In the genomic region with DNA sequence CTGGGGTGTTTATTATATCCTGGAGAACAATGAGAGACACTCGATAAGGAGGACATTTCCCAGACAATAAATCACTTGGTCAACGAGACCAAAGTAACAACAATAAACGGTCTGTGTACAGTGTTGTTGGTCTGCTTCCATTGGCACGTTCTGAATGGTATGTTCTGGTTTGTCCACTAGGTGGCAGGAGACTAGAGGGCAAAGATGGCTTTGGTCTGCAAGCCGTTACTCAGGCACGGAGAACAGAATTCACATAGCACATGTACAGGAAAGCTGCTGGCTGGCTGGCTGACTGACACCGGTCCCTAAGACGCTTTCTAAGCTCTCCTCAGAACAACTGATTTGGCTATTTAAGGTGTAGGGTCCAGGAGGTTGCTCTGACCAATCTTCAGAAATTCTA, we compare ENCODE assay signal across 8 mouse cellular contexts.
A peak's percentile ranks its signal among the peaks of the same experiment; 100 is the strongest.
DNase-seq lines count a peak whose midpoint lies in the region; ATAC-seq and TF ChIP-seq lines count a peak whose summit lies in the region.

No protein-coding gene starts in this region.

- H3K27me3 ChIP-seq in forebrain, embryonic 11.5 days (ENCODE audit: control insufficient read depth, insufficient read depth, low read length) = no peaks in the 10 kb centered on the region
- no peaks in the 10 kb centered on the region for H3K27me3 ChIP-seq in thymus, adult 2 months (ENCODE audit: control insufficient read depth, insufficient read depth, low read length)

- intact Hi-C loops in left cerebral cortex, postnatal 4 days (cut with DNase I) = loop anchor here (5.0 to 10.0 kb wide), 2 partner anchors 50 to 122 kb away; no protein-coding TSS in a partner anchor

- no peaks in the 10 kb centered on the region for H3K9me3 ChIP-seq in forebrain, embryonic 11.5 days (ENCODE audit: control insufficient read depth, low read length)

- ATAC-seq in forebrain, embryonic 11.5 days (replicated peaks; ENCODE audit: low FRiP score) = 0 out of 2 replicates have a peak, but pooled peaks have one; percentile 63
- ATAC-seq in monocyte, adult 5-6 weeks (replicated peaks; ENCODE audit: insufficient number of reproducible peaks, low FRiP score, low TSS enrichment, poor library complexity, severe bottlenecking) = peak; percentile 83

- H3K4me3 ChIP-seq in forebrain, embryonic 11.5 days (ENCODE audit: low read depth, low read length) = no peak overlapping the region
- H3K4me3 ChIP-seq in thymus, adult 2 months (ENCODE audit: control insufficient read depth, insufficient read depth, low read length) = no peak overlapping the region

- WGBS in forebrain, embryonic 11.5 days = 31% methylated on average over 8 of the region's 8 CpGs
- WGBS in thymus, adult 2 months = 5% methylated on average over 8 of the region's 8 CpGs

- DNase-seq in urinary bladder, postnatal 36 days (ENCODE audit: low spot score in 2 of 2) = peak; percentile 26 to 48
- DNase-seq in urinary bladder, postnatal 10 days (ENCODE audit: low spot score) = no peak
- peak; percentile 59 for DNase-seq in c-Kit-positive CD71-negative TER-119-negative erythroid progenitor cells, embryonic 14.5 days (ENCODE audit: low read depth)
- peak; percentile 74 for DNase-seq in forebrain, embryonic 11.5 days (ENCODE audit: low spot score)
- peak; percentile 79 for DNase-seq in induced T-regulatory cell, adult 2 months (ENCODE audit: low read depth)
- DNase-seq in left cerebral cortex, postnatal 4 days = peak; percentile 71
- peak; percentile 68 for DNase-seq in thymus, adult 2 months

- TF ChIP-seq CTCF in thymus, adult 2 months (IDR thresholded peaks at IDR 0.05; ENCODE audit: borderline replicate concordance, control insufficient read depth, extremely low read depth, insufficient read depth, low read length, poor library complexity) = no peak

- no peak for TF ChIP-seq POLR2A in thymus, adult 2 months (IDR thresholded peaks at IDR 0.05; ENCODE audit: control insufficient read depth, extremely low read depth, insufficient read depth, low read length, poor library complexity)

- no peak overlapping the region for H3K9ac ChIP-seq in forebrain, embryonic 11.5 days (ENCODE audit: low read length)

- H3K4me2 ChIP-seq in forebrain, embryonic 11.5 days (ENCODE audit: low read depth, low read length, severe bottlenecking) = no peak overlapping the region

- no peaks in the 10 kb centered on the region for H3K36me3 ChIP-seq in forebrain, embryonic 11.5 days (ENCODE audit: control insufficient read depth, insufficient read depth, low read length)
- H3K36me3 ChIP-seq in thymus, adult 2 months (ENCODE audit: control insufficient read depth, insufficient read depth, low read length) = no peaks in the 10 kb centered on the region

- peaks cover 11% of the 10 kb centered on the region for H3K4me1 ChIP-seq in forebrain, embryonic 11.5 days (replicated peaks; ENCODE audit: control insufficient read depth, insufficient read depth, low read length)
- peaks cover 6% of the 10 kb centered on the region for H3K4me1 ChIP-seq in thymus, adult 2 months (replicated peaks; ENCODE audit: control insufficient read depth, insufficient read depth, low read length)

- no peak overlapping the region for H3K27ac ChIP-seq in forebrain, embryonic 11.5 days (ENCODE audit: low read depth, low read length)
- H3K27ac ChIP-seq in thymus, adult 2 months (ENCODE audit: control insufficient read depth, insufficient read depth, low read length) = no peak overlapping the region
